Mouse (Mus musculus) lung, adult 10 weeks (tissue): Measurements from ENCODE around the gene Hemk1. TPM values are rescaled to one million over a fixed set of nuclear protein-coding genes. Genes with fewer than 3 reads are reported as not detected.

Experiments
- polyA plus RNA-seq: library from polyadenylated mRNA; stranded (reverse); fragments of 350-450 nt; fragmentation: Illumina TruSeq; extraction: RNeasy Lipid Tissue Mini Kit (QIAGEN cat#74804); gene quantifications from one replicate; pipeline ENCODE4 v1.2.3, GENCODE M21; 2014; ENCODE audit warnings: low read depth, low replicate concordance; ENCODE audit not compliant: insufficient read depth

Hemk1 gene
- 8.4 TPM for polyA plus RNA-seq

DNA sequence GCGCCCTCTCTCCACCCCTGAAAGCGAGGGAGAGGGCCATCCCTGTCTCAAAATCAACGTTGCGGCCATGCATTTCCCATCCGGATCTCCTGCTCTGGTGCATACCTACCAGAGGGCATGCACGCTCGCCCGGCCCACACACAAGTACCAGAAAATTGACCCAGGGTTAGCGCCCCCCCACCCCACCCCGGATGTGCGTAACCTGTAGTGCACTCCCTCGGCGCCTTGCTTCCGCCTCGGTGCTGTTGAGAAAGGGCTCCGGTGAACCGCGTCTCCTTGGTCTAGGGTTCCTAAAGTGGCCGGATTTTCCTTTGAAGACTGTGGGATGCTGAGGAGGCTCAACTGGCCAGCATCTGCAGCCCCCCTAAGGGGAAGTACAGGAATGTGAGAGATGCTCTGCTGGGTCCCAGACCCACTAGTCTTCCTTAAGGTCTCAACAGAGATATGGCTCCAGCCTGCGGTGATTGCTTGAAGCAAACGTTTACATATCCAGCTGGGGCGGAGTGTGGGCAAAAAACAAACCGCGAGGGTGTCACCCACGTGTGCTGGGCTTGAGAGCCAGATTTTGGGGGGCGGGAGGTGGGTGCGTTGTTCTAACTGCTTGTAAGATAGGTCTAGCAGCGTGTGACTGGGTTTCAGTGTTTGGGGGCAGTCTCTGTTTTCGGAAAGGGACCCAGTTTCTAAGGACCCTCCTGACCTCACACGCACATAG, at the start of gene Hemk1:
Hemk1 (minus strand) TSS at position 179 of the 712 bp plus-strand sequence.

GRCm38 (mm10) chr9:107340267-107340859, 2.2 kb upstream of the Hemk1 start, which contains the start of gene 6430571L13Rik:
6430571L13Rik (plus strand) TSS chr9:107340602.

GRCm38 (mm10) chr9:107296016-107296040, 42.3 kb downstream of the Hemk1 start, which contains the start of gene Cish:
Cish (plus strand) TSS chr9:107296026.

GRCm38 (mm10) chr9:107289211-107290076, 48.7 kb downstream of the Hemk1 start, which contains the start of gene Mapkapk3:
Mapkapk3 (minus strand) TSS chr9:107289877.

Other genes starting within 250 kb of the Hemk1 start
- gene Dock3, start 106.4 kb downstream of the Hemk1 start, polyA plus RNA-seq: not detected
- 15.6 TPM for gene Mapkapk3, start 48.5 kb downstream of the Hemk1 start, polyA plus RNA-seq
- gene Cish, start 42.3 kb downstream of the Hemk1 start, polyA plus RNA-seq: 19.9 TPM
- 0.11 TPM for gene 6430571L13Rik, start 2.3 kb upstream of the Hemk1 start, polyA plus RNA-seq
- gene Cacna2d2, start 61.3 kb upstream of the Hemk1 start, polyA plus RNA-seq: 0.14 TPM
- 22.6 TPM for gene Tmem115, start 195.6 kb upstream of the Hemk1 start, polyA plus RNA-seq
- 16.0 TPM for gene Cyb561d2, start 203.8 kb upstream of the Hemk1 start, polyA plus RNA-seq
- 20.2 TPM for gene Nprl2, start 203.9 kb upstream of the Hemk1 start, polyA plus RNA-seq
- 11.5 TPM for gene Zmynd10, start 208.9 kb upstream of the Hemk1 start, polyA plus RNA-seq
- gene Rassf1, start 213.2 kb upstream of the Hemk1 start, polyA plus RNA-seq: 48.4 TPM
- gene Tusc2, start 224.9 kb upstream of the Hemk1 start, polyA plus RNA-seq: 34.0 TPM
- gene Hyal2, start 229.6 kb upstream of the Hemk1 start, polyA plus RNA-seq: 90.7 TPM
- gene Hyal1, start 238.6 kb upstream of the Hemk1 start, polyA plus RNA-seq: 7.3 TPM
- 23.3 TPM for gene Naa80, start 240.5 kb upstream of the Hemk1 start, polyA plus RNA-seq
- gene Hyal3, start 242.5 kb upstream of the Hemk1 start, polyA plus RNA-seq: 0.70 TPM
- 13.8 TPM for gene Ifrd2, start 249.3 kb upstream of the Hemk1 start, polyA plus RNA-seq